Mouse (Mus musculus) lung, postnatal 10 days (tissue): Measurements from ENCODE around the gene Lrrc29.

Experiments
- DNase-seq: peaks from one replicate; pipeline ENCODE4 v3.0.0; 2021

The Lrrc29 gene

DNA sequence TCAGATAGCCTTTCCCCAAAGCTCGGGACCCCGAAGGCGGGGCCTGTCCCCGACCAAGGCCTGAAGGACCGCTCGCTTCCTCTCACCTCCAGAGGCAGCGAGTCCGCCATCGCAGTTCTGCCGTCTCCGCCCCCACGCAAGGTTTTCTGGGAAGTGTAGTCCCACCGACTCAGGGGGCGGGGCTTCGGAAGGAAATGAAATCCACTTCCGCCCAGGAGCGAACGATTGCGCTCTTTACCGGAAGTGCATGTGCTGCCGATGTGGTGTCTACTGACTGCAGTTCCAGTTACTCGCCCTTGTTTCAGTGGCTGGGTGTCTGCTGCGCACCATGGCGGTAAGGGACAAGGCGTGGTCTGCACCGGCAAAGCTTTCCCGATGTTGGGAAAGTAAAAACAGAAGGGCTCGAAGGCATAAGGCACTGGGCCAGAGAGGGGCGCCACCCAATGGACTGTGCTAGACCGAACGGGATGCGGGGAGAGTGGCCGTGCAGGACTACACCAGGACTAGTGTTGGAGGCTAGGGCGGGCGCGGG lies at the start of gene Lrrc29, which contains the start of gene Tmem208:
TSS of gene Lrrc29 (minus strand) at position 138 of the 532 bp plus-strand sequence.
TSS of gene Tmem208 (plus strand) at position 214 of the 532 bp plus-strand sequence.
- DNase-seq = peak; percentile 99

DNA sequence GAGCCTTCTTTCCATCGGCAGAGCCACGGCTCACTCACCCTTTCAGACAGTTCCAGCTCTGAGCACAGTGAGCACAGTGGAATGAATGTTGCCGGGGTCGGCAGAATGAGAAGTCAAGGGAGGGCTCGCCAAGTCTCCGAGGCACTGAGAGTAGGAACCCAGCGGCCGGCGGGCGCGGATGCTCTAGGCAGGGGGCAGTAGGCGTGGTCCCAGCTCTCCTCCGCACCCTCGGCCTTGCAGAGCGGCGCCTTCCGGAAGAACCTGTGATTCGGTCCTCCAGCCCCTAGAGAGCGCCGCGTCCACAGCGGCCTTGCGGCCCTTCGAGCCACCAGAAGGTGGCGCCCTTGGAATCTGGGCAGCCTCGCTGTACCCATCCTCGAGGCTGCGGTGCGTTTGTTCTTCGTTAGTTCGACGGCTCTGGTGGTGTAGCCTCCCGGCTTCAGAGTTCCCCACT lies 48.5 kb upstream of the Lrrc29 start:
- DNase-seq = peak; percentile 68

DNA sequence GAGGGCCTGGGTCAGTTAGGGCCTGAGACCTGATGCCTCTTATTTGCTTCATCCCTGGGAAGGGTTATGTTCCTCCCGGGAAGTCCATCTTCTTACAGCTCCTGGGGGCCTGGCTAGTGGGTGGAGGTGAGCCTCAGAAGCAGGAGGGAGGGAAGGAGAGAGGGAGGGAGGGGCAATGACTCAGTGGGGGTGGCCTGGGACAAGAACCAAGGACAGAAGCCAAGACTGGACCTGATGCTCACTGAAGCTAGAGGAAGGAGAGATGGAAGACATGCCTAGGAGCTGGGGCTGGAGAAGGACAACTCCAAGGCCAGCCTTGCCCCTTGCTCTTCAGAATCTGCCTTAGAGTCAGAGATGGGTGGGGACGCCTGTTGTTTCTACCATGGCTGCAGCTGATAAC lies 47.0 kb upstream of the Lrrc29 start, which contains the start of gene Plekhg4:
TSS of gene Plekhg4 (plus strand) at position 243 of the 400 bp plus-strand sequence.
- DNase-seq = no peak

DNA sequence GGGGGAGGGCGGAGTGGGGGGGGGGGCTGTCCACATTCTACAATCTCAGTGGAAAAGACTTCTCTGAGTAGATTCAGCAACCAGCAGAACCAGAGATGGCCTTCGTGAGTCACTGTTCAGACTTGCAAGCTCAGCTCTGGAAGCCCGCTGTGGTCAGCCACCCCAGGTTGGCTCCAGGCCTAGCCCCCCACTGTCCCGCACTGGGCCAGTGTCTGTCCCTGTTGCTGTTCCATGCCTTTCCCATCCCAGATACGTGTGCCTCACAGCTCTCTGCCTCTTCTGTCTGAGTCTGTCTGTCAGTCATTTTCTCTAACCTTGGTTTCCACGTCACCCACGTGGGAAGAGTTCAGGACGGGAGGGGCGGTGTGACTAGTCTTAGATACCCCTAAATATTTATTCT lies 46.4 kb upstream of the Lrrc29 start:
- no peak for DNase-seq

DNA sequence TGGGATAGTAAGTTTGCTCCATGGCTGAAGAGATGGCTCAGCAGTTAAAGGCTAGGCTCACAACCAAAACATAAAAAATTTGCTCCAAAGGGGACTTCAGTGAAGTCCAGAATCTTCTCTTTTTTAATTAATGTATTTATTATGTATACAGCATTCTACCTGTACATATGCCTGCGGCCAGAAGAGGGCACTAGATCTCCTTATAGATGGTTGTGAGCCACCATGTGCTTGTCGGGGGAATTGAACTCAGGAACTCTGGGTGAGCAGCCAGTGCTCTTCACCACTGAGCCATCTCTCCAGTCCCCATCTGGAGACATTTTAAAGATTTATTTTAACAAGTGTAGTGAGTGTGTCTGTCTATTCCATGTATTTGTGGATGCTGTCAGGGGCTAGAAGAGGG lies 41.0 kb upstream of the Lrrc29 start:
- peak; percentile 45 for DNase-seq

DNA sequence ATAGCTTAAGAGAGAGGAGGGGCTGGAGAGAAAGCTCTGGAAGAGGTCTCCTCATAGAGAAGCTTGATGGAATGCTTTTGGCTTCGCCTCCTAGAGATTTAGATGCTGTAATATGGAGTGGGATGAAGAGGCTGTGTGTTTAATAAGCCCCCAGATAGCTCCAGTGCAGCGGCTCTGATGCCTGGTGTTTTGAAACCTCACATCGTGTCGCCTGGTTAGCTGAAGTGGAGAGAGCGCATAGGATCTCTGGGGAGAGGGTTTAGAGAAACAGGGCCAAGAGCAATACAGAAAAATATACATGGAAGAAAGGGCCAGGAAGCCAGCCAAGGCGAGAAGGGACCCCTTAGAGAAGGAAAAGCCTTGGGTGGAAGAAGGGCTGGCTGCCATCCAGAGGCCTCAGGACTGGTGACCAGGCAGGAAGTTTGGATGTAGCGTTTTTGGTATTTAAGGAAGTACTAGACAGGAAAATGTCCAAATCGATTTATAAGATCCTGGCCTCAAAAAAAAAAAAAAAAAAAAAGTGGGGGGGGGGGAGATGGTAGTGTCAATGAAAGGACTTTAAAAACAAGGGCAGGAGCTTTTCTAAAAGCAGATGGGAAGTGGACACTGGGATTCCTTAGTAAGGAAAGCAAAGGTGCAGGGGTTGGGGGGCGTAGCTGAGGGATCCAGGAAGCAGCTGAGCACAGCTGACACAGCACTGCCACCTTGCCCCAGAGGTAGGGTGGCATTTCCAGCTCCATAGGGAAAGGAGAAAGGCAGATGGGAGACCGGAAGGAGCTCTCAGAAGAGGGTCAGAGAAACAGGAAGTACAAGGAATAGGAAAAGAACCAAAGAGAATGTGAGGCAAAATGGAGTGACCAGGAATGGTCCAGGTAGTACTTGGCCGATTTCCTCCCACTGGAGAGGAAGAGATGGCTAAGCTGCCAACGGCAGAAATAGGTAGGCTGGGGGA lies 35.9 kb upstream of the Lrrc29 start:
- peak; percentile 55 for DNase-seq

DNA sequence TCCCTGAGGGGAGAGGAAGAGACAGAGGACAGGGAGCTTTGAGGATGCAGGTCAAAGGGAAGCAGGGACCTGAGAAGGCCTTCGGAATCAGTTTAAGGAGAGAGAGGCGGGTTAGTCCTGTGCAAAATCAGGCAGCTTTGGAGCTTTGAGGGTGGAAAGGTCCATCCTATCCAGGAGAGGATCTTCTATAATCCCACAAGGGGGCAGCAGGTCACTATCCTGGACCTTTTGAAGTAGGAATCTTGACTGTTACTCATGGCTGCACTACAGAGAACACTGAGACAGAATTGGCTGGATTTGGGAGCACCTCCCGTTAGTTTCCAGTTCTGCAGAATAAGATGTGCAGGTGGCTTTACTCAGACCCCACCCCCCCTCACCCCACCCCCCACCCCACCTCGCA lies 33.6 kb upstream of the Lrrc29 start:
- peak; percentile 57 for DNase-seq

DNA sequence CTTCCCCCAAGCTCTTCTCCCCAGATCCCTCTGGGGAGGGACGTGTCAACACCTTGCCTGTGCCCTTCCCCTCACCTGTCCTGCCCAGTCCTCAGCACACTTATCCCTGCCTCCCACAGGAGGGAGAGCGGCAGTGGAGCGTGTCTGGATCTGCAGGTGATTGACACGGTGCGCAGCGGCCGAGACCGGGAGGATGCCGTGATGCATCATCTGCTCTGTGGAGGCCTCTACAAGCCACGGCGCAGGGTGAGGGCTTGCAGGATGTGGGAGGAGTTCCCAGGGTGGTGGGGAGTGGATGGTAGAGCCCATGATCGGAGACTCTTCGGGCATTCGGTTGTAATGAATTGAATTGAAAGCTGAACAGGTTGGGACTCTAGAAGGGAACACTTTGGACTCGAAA lies 33.1 kb upstream of the Lrrc29 start:
- DNase-seq = no peak

DNA sequence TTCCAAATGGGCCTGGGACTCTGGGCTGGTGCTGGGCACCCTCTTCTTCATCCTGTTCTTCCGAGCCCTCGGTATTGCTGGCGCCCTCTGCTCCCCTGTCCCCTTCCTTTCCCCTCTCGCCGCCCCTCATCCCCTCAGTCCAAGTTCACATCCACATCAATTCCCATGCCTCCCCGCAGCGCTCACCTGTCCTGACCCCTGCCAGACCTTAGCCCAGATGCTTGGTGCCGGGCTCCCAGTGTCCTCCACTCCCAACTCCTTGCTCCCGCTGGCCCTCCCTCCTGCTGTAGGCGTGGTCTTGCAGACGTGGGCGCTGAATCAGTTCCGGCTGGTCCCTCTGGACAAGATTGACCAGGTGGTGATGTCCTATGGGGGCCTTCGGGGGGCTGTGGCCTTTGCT lies 30.6 kb upstream of the Lrrc29 start:
- DNase-seq = no peak

DNA sequence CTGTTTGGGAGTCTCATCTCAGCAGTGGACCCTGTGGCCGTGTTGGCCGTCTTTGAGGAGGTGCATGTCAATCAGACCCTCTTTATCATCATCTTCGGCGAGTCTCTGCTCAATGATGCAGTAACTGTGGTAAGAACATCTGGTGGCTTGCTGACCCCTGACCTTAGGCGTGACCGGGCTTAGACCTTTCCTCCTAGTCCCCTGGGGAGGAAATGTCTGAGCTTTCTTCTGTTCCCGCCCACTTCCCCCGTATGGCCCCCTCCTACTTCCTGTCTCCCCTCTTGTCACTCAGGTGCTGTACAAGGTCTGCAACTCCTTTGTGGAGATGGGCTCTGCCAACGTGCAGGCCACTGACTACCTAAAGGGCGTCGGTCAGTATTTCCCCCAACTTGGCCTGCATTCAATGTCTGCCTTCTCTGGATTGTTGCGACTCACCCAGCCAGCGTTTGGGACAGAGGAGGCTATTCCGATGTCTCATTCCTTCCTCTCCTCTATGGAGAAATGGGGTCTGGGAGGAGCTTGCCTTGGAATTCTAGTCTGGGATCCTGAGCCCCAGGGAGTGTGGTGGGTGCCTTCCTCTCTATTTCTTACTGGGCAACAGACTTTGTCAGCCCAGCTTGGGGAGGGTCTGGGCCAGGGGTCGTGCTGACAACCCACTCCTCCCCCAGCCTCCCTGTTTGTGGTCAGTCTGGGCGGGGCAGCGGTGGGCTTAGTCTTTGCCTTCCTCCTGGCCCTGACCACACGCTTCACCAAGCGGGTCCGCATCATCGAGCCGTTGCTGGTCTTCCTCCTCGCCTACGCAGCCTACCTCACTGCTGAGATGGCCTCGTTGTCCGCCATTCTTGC lies 29.3 kb upstream of the Lrrc29 start:
- peak; percentile 62 for DNase-seq

DNA sequence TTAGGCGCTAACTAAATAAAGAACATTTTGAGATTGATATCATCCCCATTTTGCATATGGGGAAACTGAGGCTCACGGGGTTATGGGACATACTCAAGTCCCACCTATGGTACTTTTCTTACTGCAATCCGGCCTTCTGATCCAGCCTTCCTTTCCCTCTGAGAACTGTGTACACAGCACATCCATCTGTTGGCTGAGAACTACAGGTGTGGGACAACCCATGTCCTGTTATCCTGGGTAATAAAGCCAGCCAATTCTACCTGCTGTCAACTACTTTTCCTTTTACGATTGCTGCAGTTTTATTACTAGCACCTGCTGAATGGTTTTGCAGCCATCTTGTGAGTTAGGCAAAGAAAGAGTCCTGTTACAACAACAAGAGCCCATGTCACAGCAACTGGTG lies 28.5 kb upstream of the Lrrc29 start:
- DNase-seq = no peak

DNA sequence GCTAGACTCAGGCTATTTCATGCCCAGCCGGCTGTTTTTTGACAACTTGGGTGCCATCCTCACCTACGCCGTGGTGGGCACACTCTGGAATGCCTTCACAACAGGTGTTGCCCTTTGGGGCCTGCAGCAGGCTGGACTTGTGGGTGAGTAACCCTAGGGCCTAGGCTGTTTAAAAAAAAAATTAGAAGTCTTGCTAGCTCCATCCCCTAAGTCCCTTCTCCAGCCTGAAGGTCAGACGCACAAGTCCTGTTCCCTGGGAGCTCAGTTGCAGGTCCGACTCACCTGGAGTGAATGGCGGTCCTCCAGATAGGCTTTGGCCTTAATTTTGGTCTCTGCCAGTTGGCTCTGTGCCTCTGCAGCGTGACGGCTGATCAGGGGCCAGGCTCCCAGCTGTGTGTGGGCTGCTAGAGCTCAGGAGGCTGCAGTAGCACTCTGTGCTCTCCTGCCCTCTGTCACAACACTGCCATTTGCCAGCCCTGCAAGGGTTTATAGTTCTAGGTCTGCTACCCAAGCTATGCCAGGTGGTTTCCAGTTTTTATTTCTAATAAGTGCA lies 27.6 kb upstream of the Lrrc29 start:
- DNase-seq = no peak

DNA sequence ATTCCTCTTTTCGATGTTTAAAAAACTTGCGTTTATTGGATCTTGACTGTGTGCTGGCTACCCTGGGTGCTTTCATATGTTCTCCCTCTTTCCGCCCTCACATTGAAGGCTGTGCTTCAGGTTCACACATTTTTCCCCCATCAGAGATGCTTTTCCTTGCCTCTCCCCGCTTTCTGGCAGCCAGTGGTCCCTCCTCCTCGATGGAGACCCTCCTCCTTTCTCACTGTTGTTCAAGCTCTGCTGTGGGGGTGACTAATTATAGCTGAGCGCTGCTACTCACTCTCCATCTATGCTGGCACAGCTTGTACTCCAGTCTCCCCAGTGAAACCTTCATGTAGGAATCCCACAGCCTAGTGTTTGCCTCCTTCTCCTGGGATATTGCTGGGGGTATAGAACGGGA lies 24.1 kb upstream of the Lrrc29 start:
- no peak for DNase-seq

DNA sequence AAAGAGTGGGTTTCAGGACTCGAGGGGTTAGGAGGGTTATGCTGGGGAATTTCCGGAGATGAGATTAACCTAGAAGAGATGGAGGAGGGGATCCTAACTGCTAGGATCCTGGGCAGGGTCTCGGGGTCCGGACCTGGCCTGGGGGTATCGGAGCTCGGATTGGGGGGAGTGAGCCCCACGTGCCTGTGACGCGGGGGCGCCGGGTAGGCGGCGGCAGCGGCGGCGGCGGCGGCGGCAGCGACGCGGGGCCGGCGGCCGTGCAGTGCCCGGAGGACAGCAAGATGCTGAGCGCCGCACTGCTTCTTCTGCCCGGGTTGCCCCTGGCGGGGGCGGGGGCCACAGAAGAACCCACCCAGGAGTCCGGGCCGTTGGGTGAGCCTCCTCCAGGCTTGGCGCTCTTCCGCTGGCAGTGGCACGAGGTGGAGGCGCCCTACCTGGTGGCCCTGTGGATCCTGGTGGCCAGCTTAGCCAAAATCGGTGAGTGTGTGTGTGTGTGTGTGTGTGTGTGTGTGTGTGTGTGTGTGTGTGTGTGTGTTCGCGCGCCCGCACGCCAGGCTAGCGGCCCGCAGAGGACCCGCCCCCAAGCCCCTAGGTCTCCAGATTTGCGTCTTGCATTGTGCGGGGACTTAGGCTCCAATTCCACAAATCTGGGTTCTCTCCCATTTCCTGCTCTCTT lies 23.2 kb upstream of the Lrrc29 start:
- DNase-seq = no peak

DNA sequence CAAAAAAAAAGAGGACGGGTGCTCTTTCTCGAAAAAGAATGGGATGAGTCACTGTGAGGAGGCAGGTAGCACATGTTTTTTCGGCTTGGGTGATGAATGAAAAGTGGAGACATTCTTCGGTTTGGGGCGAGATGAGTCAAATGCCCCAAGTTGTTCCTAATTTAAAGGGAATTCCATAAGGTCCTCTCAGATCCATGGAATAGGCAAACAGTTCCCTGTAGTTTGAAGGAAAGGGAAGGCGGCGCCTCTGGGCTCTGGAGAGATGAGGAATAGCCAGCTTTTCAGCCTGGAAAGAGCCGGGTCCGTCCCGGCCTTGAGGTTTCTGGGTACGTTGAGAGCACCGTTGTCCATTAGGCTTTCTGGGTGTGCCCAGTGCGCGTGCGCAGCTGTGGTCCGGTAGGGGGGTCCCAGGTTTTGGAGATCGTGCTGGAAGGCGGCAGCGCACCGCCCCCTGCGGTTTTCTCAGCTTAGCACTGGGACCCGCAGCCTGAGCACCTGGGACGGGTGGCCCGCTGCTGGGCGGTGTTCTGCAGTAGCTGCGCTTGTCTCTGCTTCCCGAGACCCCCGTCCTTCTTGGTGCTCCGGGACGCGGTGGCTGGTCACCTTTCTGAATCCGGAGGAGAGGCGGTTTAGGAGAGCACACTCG lies 22.5 kb upstream of the Lrrc29 start, which contains the start of gene Slc9a5:
TSS of gene Slc9a5 (plus strand) at position 394 of the 646 bp plus-strand sequence.
- DNase-seq = peak; percentile 66

DNA sequence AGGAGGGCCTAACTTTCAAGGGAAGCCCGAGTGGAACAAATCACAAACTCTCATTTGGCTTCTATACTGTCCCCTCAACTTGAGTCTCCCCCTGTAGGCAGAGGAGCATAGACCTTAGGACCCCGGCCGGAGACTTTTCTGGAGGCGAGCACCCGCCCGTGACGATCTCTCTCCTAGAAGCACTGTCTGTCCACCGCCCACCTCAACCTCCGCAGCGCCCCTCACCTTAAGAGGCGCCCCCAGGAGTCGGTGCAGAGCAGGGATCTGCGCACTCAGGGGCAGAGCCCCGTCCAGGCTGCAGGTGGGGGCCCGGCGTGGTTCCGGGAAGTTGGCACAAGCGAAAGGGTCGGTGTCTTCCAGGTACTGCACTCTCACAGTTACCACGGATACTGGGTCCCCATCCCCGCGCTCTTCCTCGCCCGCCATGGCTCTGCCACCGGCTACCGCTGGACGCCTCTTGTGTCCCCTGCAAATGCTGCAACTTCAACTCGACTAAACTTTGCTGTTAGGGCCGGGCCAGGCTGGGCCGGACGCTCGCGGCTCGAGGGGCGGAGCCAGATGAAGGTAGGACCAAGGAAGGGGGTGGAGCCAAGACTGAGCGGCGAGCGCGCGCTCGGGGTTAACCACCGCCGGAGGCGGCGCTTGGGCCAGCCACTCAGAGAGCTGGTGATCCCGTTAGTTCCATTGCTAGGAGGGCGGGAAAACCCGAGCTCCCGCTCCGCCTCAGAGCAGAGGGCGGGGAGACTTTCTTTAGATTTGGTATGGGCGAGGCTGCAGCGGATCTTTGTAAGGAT lies 21.5 kb upstream of the Lrrc29 start, which contains the start of gene Fhod1:
TSS of gene Fhod1 (minus strand) at position 526 of the 794 bp plus-strand sequence.
- peak; percentile 99 for DNase-seq

DNA sequence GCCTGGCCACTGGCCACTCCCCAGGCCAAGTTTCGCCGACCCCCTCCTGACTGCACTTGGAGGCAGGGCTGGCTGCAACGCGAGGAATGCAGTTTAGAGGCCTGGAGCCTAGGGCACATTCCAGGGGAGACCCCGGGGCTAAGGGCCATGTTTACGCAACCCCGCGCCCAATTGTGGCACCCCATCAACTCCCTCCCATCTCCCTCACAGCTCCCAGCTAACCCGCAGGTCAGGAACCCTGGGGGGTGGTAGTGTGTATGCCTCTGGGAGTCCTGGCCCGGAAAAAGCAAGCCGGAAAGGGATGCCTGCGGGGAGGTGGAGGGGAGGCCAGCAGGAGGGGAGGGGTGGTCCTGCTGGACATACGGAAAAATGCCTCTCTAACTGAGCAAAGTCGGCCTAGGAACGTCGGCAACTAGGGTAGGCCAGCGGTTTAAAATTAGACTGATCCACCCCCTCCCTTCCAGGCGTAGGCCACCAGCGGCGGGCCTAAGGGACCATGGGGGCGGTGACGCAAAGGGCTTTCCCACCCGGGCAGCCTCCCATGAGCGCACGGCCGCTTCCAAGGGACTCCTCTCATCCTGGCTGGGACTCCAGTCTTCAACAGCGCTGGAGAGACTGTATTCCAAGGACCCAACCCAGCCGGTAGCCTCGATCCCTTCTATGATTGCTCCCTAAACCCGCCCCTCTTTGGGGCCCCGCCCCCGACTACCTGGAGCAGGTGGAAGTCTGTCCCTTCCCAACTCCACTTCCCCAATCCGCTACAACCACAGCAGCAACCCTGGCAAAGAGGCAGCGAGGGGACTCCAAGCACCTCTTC lies 20.7 kb upstream of the Lrrc29 start:
- DNase-seq = peak; percentile 90

DNA sequence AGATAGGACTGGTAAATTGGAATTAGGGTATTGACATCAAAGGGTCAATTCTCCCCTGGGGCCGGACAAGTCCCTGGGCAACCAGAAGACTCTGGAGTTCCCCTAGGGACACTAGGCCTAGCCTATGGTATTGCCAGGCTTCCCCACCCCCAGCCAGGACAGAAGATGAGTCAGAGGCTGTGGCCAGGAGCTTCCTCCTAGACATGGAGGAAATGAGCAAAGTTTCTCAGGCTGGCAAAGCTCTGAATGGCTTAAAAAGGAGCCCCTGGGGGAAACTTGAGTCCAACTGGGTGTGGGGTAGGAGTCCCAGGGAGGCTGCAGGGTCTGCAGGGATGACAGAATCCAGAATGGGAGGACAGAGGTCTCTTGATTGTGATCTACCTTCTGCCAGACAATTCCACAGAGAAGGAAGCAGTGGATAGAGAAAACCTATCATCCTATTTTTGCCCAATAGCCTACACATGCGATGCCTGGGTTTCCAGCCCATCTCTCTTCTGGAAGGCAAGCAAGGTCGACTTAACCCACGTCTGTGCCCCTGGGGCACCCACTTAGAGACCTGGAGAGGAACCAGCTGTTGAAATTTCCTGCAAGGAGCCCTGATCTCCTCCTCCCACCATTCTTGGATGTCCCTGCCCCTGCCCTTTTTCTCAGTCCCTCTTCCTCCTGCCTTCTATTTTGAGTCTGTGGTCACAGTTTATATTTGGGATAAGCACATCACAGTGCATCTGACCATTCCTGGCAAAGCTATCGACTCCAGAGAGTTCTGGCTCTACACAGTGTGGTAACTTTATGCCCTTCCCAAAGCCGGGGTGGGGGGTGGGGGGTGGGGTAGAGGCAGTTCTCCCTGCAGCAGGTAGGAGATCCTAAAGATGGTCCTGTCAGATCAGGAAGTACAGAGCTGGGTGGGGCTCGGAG lies 19.2 kb upstream of the Lrrc29 start:
- peak; percentile 76 for DNase-seq
